Mouse (Mus musculus) embryo, embryonic 11.5 days (tissue): ENCODE results near the gene Sult1a1.

Source experiments
- DNase-seq: peaks from one replicate; pipeline ENCODE4 v3.0.0-alpha.2; 2012; ENCODE audit warnings: low read depth, low spot score

The Sult1a1 gene

GRCm38 (mm10) chr7:126676207-126676606, at the start of gene Sult1a1:
Sult1a1 (minus strand) TSS chr7:126676432.
- no peak for DNase-seq

DNA sequence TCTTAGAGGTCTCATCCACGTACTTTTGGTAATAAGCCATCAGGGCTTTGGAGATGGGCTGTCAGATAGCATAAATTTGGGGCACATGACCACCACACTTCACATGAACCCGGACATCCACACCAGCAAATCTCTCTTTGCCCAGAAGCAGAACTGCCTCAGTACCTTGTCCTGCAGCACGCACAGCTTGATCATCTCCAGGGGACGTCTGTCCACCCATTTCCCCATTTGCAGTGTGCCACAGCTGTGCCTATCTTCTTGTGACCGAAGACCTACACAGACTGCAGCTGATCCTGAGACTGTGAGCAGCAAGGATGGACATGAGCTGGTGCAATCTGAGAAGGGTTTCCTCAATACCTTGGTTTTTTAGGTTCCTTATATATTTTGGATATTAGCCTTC, 49.4 kb upstream of the Sult1a1 start:
- no peak for DNase-seq

- DNase-seq, result no peak
Measured at GRCm38 (mm10) chr7:126725077-126725476, 48.8 kb upstream of the Sult1a1 start.

GRCm38 (mm10) chr7:126721635-126722034, 45.4 kb upstream of the Sult1a1 start:
- DNase-seq, result no peak

DNA sequence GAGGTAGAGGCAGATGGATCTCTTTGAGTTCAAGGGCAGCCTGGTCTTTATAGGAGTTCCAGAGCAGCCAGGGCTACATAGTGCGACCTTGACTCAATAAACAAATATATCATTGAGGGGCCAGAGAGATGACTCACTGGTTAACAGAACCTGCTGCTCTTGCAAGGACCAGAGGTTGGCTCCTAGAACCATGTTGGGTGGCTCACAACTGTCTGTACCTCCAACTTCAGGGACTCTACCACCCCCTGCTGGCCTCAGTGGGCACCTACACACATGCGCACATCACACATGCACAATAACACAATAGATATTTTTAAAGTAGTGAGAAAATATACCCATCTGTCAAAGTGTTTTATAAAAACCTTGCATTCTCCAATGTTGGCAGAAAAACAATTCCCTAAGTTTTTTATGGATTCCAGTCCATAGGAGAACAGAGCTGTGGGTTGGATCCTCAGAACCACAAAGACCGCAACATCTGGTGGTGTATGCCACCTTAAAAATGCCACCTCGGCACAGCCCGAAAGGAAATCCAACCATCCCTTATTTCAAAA, 42.6 kb upstream of the Sult1a1 start:
- DNase-seq, result no peak

- no peak for DNase-seq
Measured at GRCm38 (mm10) chr7:126717566-126717965, 41.3 kb upstream of the Sult1a1 start.

DNA sequence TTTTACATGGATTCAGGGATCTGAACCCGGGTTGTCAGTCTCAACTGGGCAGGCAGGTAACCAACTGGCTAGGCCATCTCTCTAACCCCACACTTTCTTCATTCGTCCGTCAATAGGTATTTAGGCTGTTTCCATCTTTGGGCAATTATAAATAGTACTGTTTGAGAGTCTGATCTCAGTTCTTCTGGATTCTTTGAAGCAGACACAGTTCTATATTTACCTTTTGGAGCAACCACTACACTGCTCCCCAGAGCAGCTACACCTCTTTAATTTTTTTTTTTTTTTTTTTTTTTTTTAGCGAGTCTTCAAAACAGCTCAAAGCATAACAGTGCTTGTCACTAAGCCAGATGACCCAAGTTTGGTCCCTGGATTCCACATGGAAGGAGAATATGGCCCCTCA, 39.4 kb upstream of the Sult1a1 start:
- DNase-seq, result no peak

DNA sequence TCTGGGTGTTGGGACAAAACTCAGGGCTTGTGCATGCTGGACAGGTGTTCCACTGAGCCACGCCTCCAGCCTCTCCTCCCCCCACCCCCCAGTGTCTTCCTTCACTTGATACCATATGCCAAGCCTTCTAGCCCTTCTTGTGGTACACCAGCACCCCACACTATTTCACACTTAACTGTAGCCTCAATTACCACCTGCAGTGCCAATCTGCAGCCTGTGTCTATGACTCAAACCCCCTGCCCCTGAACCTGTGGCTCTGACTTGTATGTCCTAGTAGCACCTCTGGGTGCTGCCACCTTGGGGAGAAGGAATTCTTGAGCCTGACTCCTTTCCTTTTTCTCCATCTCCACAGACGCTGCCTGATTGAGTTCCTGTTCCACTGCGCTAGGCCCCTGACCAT, 35.7 kb upstream of the Sult1a1 start:
- no peak for DNase-seq

- no peak for DNase-seq
Measured at GRCm38 (mm10) chr7:126710266-126710665, 34.0 kb upstream of the Sult1a1 start.

- no peak for DNase-seq
Measured at GRCm38 (mm10) chr7:126708175-126708952, 32.1 kb upstream of the Sult1a1 start.

- DNase-seq, result no peak
Measured at GRCm38 (mm10) chr7:126707442-126708174, 31.4 kb upstream of the Sult1a1 start, which contains the start of gene Coro1a. Coro1a (minus strand) TSS chr7:126707787.

DNA sequence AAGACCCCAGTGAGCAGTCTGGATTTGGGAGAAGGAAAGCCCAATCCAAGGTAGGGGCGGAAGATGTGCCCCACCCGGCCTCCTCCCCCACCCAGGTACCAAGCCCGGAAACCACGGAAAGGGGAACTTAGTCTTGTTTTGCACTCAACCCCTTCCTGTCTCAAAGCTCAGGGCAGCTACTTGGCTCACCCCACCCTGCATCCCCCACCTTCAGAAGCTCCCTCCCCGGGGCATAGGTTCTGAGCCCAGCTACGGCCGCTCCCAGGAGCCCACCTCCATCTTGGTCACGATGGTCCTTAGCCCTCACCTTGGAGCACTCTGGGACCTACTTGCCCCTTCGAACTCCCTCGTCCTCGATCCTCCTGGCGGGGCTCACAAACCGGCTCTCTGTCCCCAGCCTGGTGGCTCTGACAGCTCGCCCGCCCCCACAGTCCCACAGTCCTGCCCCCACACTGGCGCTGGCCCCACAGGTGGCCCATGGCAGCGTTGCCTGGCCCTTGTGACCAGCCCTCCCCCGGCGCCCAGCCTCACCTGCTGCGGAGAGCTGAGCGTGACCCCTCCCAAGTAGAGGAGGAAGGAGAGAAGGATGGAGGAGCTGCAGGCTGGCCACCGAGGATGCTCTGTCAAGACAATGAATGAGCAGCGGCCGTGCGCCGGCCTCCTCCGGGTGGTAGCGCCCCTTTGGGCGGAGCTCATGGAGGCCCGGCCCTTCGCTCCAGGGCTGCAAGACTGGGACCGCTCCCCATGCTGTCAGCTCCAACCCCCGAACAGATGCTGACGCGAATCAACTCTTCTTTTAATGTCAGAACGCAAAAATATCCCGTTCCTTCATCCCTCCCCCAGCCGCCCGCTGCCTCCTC, 28.1 kb upstream of the Sult1a1 start:
- peak; percentile 47 for DNase-seq

DNA sequence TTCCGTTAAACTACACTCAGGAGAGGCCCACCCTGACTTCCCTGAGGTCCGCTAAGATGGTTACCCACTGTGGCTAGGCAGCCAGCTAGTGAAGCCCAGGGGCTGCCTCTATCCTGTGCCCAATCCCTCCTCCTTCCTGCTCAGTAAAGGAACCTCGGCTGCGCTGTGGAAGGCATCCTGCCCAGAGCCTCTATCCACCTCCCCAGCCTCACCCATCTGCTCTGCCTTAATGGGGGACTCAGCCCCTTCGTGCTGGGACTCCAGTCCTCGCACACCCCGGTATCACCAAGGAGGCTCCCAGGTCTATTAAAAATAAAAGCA, 27.5 kb upstream of the Sult1a1 start:
- DNase-seq, result no peak

- DNase-seq, result no peak
Measured at GRCm38 (mm10) chr7:126702861-126703756, 26.9 kb upstream of the Sult1a1 start.

GRCm38 (mm10) chr7:126702358-126702757, 26.1 kb upstream of the Sult1a1 start:
- DNase-seq, result no peak

DNA sequence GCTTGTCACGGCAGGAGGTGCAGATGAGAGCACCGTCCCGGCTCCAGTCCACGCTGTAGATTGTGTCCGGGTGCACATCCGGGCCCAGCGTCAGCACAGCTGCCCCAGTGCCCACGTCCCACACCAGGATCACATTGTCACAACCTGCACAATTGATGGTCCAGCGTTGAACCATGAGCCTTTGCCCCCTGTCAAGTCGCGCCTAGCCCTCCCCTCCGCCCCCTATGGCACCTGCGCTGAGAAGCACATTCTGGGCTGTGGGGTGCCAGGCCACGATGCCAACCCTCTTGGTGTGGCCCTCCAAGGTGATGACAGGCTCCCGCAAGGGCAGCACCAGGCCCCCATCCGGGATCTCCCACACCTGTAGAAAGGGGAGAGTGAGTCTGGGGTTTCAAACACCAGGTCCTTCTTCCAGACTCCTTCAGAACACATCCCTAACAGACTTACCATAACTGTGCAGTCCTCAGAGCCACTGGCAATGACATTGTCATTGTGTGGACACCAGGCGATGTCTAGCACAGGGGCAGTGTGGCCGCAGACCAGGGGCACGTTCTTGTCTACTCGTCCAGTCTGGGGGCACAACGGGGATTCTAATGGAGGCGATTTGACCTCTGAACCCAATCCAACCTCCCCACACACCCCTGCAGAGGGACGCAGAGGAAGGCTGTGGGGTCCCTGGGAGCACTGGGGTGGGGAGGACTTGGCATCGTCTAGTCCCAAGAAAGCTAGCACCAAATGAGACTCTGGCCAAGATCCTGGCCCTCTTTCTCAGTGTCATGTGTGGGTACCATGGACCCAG, 25.5 kb upstream of the Sult1a1 start:
- no peak for DNase-seq

DNA sequence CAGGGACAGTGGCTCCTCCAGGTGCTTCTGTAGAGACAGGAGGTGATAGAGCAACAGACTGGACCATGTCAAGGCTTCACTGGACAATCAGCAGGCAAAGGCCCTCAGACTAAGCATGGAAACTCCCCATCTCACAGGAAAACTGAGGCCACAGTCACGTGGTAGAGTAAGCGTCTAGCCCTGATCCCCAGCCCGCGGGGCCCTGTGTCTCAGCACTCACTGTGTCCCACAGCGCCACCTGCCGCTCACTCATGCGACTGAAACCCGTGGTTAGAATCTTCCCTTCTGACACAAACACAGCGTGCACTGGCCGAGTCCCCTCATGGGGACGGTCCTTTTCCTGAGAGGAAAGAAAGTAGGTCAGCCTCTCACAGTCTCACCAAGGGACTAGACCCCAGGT, 24.8 kb upstream of the Sult1a1 start:
- peak; percentile 73 for DNase-seq

DNA sequence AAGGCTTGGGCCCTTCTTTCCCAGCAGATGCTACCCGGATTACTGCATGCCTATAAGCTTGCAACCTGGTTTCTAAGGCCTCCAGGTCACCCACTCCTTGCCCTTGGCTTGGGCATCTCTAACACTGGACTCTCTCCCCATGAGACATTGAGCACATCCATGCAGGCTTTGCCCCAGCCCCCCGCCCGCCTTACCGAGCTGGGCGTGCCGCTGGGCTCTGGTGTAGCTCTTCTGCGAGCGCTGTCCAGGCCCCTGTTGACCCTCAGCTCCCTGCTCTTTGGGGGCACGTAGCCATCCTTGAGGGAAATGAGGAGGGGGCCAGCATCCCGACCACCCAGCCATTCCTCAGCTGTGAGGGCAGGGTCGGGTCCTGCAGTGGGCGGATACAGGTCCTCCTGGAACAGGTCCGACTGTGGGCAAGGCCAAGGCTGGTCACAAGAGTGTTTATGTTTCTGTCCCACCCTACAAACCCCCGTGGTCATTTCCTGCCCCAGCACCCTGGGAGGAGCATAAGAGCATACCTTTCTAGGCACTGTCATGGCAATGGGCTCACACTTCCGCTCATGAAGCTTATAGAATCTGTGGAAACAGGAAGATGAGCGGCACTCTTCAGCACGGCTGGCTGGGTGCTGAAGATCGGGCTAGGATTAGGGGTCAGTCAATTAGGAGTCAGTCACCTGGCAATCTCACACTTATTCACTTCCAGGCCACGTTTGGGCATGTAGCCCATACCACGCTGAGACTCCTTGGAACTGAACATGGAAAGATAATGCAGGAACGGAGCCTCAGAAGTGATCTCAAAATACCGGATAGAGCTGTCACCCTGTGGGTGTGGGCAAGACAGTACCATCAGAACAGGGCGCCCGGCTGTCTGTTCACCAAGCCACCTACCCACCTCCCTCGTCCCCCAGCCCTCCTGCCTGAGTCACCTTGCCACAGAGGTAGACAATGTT, 24.1 kb upstream of the Sult1a1 start:
- DNase-seq, result no peak

DNA sequence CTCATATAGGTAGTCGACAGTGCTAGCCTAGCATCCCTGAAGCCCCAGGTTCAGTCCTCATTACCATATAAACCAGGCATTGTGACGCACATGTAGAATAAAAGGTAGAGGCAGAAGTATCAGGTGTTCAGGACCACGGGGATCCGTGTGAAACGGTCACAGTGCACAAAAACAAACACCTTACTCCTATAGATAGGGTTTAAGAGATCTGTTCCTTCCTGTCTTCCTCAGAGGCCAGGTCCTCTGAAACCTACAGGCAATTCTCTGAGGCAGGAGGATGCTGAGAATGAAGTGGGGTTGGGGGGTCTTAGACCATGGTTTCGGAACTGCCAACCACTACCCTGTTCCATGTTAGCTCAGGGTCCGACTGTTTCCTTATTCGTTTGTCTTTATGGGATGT, 21.6 kb upstream of the Sult1a1 start:
- no peak for DNase-seq
